Comparison of ENCODE assay signal across 9 mouse cellular contexts in the genomic region with DNA sequence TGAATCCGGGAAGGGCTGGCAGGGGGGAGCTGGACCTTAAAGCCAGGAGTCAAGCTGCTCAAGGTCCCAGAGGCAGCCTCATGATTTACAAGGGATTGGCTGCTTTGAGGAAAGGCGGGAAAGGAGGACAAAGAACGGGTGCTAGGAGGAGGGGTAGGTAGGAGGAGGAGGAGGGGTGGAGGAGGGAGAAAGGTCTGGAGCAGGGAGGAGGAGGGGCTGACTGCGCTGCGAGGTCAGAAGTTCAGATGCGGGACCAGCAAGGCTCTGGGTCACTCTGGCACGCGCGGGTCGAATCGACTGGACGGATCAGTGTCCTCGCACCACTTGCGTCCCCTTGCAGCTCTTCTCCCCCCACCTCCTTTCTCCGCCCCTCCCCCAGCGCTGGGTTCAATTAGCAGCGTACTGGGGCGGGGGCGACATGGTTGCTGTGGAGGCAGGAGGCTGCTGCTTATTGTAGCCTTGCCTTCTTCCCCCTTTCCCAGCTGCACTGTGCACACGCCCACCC. TPM values are rescaled to one million over a fixed set of nuclear protein-coding genes. Genes with fewer than 3 reads are reported as not detected.
DNase-seq lines count a peak whose midpoint lies in the region; ATAC-seq and TF ChIP-seq lines count a peak whose summit lies in the region.
"Had no signal": no experiment of that assay in that cellular context is flagged by ENCODE, and none has a peak within 500 bp of the region (broad histone marks: within the 10 kb centered on the region; RNA-seq: fewer than 3 reads in every experiment).

No protein-coding gene starts in this region.

- TF ChIP-seq EP300 in heart, postnatal 0 days (IDR thresholded peaks at IDR 0.05; ENCODE audit: low read depth) = no peak
- no peak for TF ChIP-seq EP300 in heart, adult 2 months (IDR thresholded peaks at IDR 0.05; ENCODE audit: insufficient read depth, low read depth, low read length)

- intact Hi-C loops in heart, adult 2 months (cut with DNase I) = no loop called here

- DNase-seq in heart, postnatal 0 days (ENCODE audit: low spot score) = no peak
- DNase-seq in heart, adult 2 months = no peak
- peak; percentile 67 for DNase-seq in kidney, postnatal 14 days
- DNase-seq in neural tube, embryonic 11.5 days (ENCODE audit: low spot score) = peak; percentile 88
- no peak for DNase-seq in spleen, adult 18-20 months
- DNase-seq in right cerebral cortex, postnatal 36 days (ENCODE audit: low spot score in 2 of 2) = no peak
- DNase-seq in heart, adult 9 months (ENCODE audit: low spot score in 2 of 2) = no peak

- peak overlapping the region; percentile 22 for H3K4me3 ChIP-seq in heart, postnatal 0 days (ENCODE audit: low read depth, low read length)
- no peak overlapping the region for H3K4me3 ChIP-seq in heart, adult 2 months
- peak overlapping the region; percentile 34 for H3K4me3 ChIP-seq in forebrain, embryonic 13.5 days
- peak overlapping the region; percentile 12; the same call in 1 of the 2 replicates for H3K4me3 ChIP-seq in neural tube, embryonic 11.5 days (ENCODE audit: low read depth, low read length)

- peak overlapping the region; percentile 29 for H3K9ac ChIP-seq in heart, postnatal 0 days (replicated peaks; ENCODE audit: low read depth, low read length)
- no peak overlapping the region for H3K9ac ChIP-seq in heart, adult 2 months (ENCODE audit: low read depth, low read length)
- H3K9ac ChIP-seq in forebrain, embryonic 13.5 days = peak overlapping the region; percentile 69
- H3K9ac ChIP-seq in neural tube, embryonic 11.5 days (ENCODE audit: low read length) = peak overlapping the region; percentile 83

- no peak for TF ChIP-seq POLR2A in heart, adult 2 months (IDR thresholded peaks at IDR 0.05; ENCODE audit: insufficient read depth, low read depth, low read length)

- no peak for TF ChIP-seq CTCF in heart, postnatal 0 days (IDR thresholded peaks at IDR 0.05; ENCODE audit: low read depth)
- TF ChIP-seq CTCF in heart, adult 2 months (IDR thresholded peaks at IDR 0.05) = no peak

- H3K27ac ChIP-seq in heart, postnatal 0 days (ENCODE audit: low read depth) = no peak overlapping the region
- H3K27ac ChIP-seq in heart, adult 2 months = no peak overlapping the region
- H3K27ac ChIP-seq in forebrain, embryonic 13.5 days = peak overlapping the region; percentile 74
- peak overlapping the region; percentile 93 for H3K27ac ChIP-seq in neural tube, embryonic 11.5 days (ENCODE audit: low read depth, low read length)

- whole genome bisulfite sequencing in heart, postnatal 0 days = 3% methylated on average over 19 of the region's 20 CpGs
- 12% methylated on average over 18 of the region's 20 CpGs for WGBS in heart, adult 2 months
- WGBS in forebrain, embryonic 13.5 days = under 1% methylated on average over 20 of the region's 20 CpGs
- 2% methylated on average over 19 of the region's 20 CpGs for WGBS in neural tube, embryonic 11.5 days

- H3K79me2 ChIP-seq in heart, adult 2 months (replicated peaks; ENCODE audit: control insufficient read depth, insufficient read depth, low read length) = no peaks in the 10 kb centered on the region

- no peaks in the 10 kb centered on the region for H3K36me3 ChIP-seq in heart, postnatal 0 days (replicated peaks; ENCODE audit: control insufficient read depth, insufficient read depth, low read length)
- H3K36me3 ChIP-seq in heart, adult 2 months (ENCODE audit: control insufficient read depth, insufficient read depth, low read length) = no peaks in the 10 kb centered on the region
- H3K36me3 ChIP-seq in forebrain, embryonic 13.5 days (ENCODE audit: poor library complexity, severe bottlenecking) = no peaks in the 10 kb centered on the region
- H3K36me3 ChIP-seq in neural tube, embryonic 11.5 days (ENCODE audit: control insufficient read depth, insufficient read depth, low read length) = no peaks in the 10 kb centered on the region

- no peak for ATAC-seq in heart, postnatal 0 days (ENCODE audit: insufficient read depth, low read depth)
- peak; percentile 73 for ATAC-seq in forebrain, embryonic 13.5 days
- peak; percentile 81 for ATAC-seq in neural tube, embryonic 11.5 days (ENCODE audit: insufficient read depth, low FRiP score, low TSS enrichment)

- no peaks in the 10 kb centered on the region for H3K27me3 ChIP-seq in heart, postnatal 0 days (ENCODE audit: control insufficient read depth, insufficient read depth, low read length)
- no peaks in the 10 kb centered on the region for H3K27me3 ChIP-seq in heart, adult 2 months (ENCODE audit: control insufficient read depth, insufficient read depth, low read length)
- no peaks in the 10 kb centered on the region for H3K27me3 ChIP-seq in forebrain, embryonic 13.5 days
- H3K27me3 ChIP-seq in neural tube, embryonic 11.5 days (ENCODE audit: control insufficient read depth, insufficient read depth, low read length) = no peaks in the 10 kb centered on the region

- H3K4me2 ChIP-seq in heart, postnatal 0 days (ENCODE audit: low read depth, low read length) = peak overlapping the region; percentile 55
- peak overlapping the region; percentile 64 for H3K4me2 ChIP-seq in forebrain, embryonic 13.5 days
- peak overlapping the region; percentile 42 for H3K4me2 ChIP-seq in neural tube, embryonic 11.5 days (ENCODE audit: low read depth)

- H3K9me3 ChIP-seq in heart, postnatal 0 days (replicated peaks; ENCODE audit: control insufficient read depth, low read length) = no peaks in the 10 kb centered on the region
- no peaks in the 10 kb centered on the region for H3K9me3 ChIP-seq in forebrain, embryonic 13.5 days (replicated peaks)
- no peaks in the 10 kb centered on the region for H3K9me3 ChIP-seq in neural tube, embryonic 11.5 days (ENCODE audit: control insufficient read depth, low read length)

- H3K4me1 ChIP-seq in heart, postnatal 0 days (ENCODE audit: control insufficient read depth, insufficient read depth) = peaks cover 30% of the 10 kb centered on the region
- peaks cover 13% of the 10 kb centered on the region for H3K4me1 ChIP-seq in heart, adult 2 months (ENCODE audit: control insufficient read depth, insufficient read depth, low read length)
- H3K4me1 ChIP-seq in forebrain, embryonic 13.5 days = peaks cover 52% of the 10 kb centered on the region
- H3K4me1 ChIP-seq in neural tube, embryonic 11.5 days (ENCODE audit: control insufficient read depth, insufficient read depth, low read length) = peaks cover 29% of the 10 kb centered on the region

RNA-seq across cellular contexts. Expression of a gene that starts 7.0 kb away (rescaled TPM):
- total RNA-seq in heart, postnatal 0 days (2014; rRNA removed; ENCODE audit: low replicate concordance) = 322 and 503 TPM in 2 replicates
- polyA plus RNA-seq in heart, postnatal 0 days (2015; fragmentation: Nextera tagmentation; extraction: Ambion mirVana) = 45.9 and 49.5 TPM in 2 replicates
- 100 to 1,000 TPM; 123 to 127 TPM for total RNA-seq in heart, adult 2 months (2021)
- polyA plus RNA-seq in heart, adult 2 months (2012; rRNA removed) = 66.2 and 109 TPM in 2 replicates
- 58.6 and 68.8 TPM in 2 replicates for polyA plus RNA-seq in forebrain, embryonic 13.5 days (2015; fragmentation: Nextera tagmentation; extraction: Ambion mirVana)
- polyA plus RNA-seq in neural tube, embryonic 11.5 days (2014; fragmentation: Nextera tagmentation; extraction: Ambion mirVana) = 167 and 171 TPM in 2 replicates

RNA-seq across cellular contexts. Expression of a gene that starts 11.5 kb away (rescaled TPM):
- not detected in 2 replicates for total RNA-seq in heart, postnatal 0 days (2014; rRNA removed; ENCODE audit: low replicate concordance)
- polyA plus RNA-seq in heart, postnatal 0 days (2015; fragmentation: Nextera tagmentation; extraction: Ambion mirVana) = not detected in 2 replicates
- total RNA-seq in heart, adult 2 months (2021) = not detected
- 0.06 and 0.12 TPM in 2 replicates for polyA plus RNA-seq in heart, adult 2 months (2012; rRNA removed)
- polyA plus RNA-seq in forebrain, embryonic 13.5 days (2015; fragmentation: Nextera tagmentation; extraction: Ambion mirVana) = 0.05 and 0.11 TPM in 2 replicates
- not detected in 2 replicates for polyA plus RNA-seq in neural tube, embryonic 11.5 days (2014; fragmentation: Nextera tagmentation; extraction: Ambion mirVana)

RNA-seq across cellular contexts. Expression of a gene that starts 18.7 kb away (rescaled TPM):
- total RNA-seq in heart, postnatal 0 days (2014; rRNA removed; ENCODE audit: low replicate concordance) = 438 and 495 TPM in 2 replicates
- 202 and 205 TPM in 2 replicates for polyA plus RNA-seq in heart, postnatal 0 days (2015; fragmentation: Nextera tagmentation; extraction: Ambion mirVana)
- 10 to 100 TPM; 56.9 to 64.2 TPM for total RNA-seq in heart, adult 2 months (2021)
- polyA plus RNA-seq in heart, adult 2 months (2012; rRNA removed) = 54.1 and 68.3 TPM in 2 replicates
- 238 and 239 TPM in 2 replicates for polyA plus RNA-seq in forebrain, embryonic 13.5 days (2015; fragmentation: Nextera tagmentation; extraction: Ambion mirVana)
- polyA plus RNA-seq in neural tube, embryonic 11.5 days (2014; fragmentation: Nextera tagmentation; extraction: Ambion mirVana) = 298 and 301 TPM in 2 replicates

RNA-seq across cellular contexts. Expression of a gene that starts 26.6 kb away (rescaled TPM):
- total RNA-seq in heart, postnatal 0 days (2014; rRNA removed; ENCODE audit: low replicate concordance) = not detected in 2 replicates
- polyA plus RNA-seq in heart, postnatal 0 days (2015; fragmentation: Nextera tagmentation; extraction: Ambion mirVana) = not detected in 2 replicates
- not detected for total RNA-seq in heart, adult 2 months (2021)
- polyA plus RNA-seq in heart, adult 2 months (2012; rRNA removed) = not detected in 2 replicates
- polyA plus RNA-seq in forebrain, embryonic 13.5 days (2015; fragmentation: Nextera tagmentation; extraction: Ambion mirVana) = not detected in 2 replicates
- polyA plus RNA-seq in neural tube, embryonic 11.5 days (2014; fragmentation: Nextera tagmentation; extraction: Ambion mirVana) = not detected in 2 replicates
- total RNA-seq: left cerebral cortex, postnatal 10 days had no signal

RNA-seq across cellular contexts. Expression of a gene that starts 31.6 kb away (rescaled TPM):
- total RNA-seq in heart, postnatal 0 days (2014; rRNA removed; ENCODE audit: low replicate concordance) = 18.0 and 36.3 TPM in 2 replicates
- 26.9 and 29.1 TPM in 2 replicates for polyA plus RNA-seq in heart, postnatal 0 days (2015; fragmentation: Nextera tagmentation; extraction: Ambion mirVana)
- total RNA-seq in heart, adult 2 months (2021) = 10 to 100 TPM; 39.7 to 48.4 TPM
- polyA plus RNA-seq in heart, adult 2 months (2012; rRNA removed) = 35.5 and 44.8 TPM in 2 replicates
- polyA plus RNA-seq in forebrain, embryonic 13.5 days (2015; fragmentation: Nextera tagmentation; extraction: Ambion mirVana) = 64.6 and 80.8 TPM in 2 replicates
- polyA plus RNA-seq in neural tube, embryonic 11.5 days (2014; fragmentation: Nextera tagmentation; extraction: Ambion mirVana) = 246 and 268 TPM in 2 replicates

Comparison
In these comparisons a context has a peak if more than half of its experiments do, and no peak if none do; other contexts are left out.
1. DNase-seq: peak in kidney, postnatal 14 days (single experiment) and neural tube, embryonic 11.5 days (single experiment); none in heart, postnatal 0 days (single experiment), heart, adult 2 months (0 of 2), spleen, adult 18-20 months (0 of 2), right cerebral cortex, postnatal 36 days (0 of 2) and heart, adult 9 months (0 of 2).
2. H3K27ac ChIP-seq: peak in forebrain, embryonic 13.5 days (single experiment) and neural tube, embryonic 11.5 days (single experiment); none in heart, postnatal 0 days (single experiment) and heart, adult 2 months (single experiment).
3. Peak in every context shown above with its lines, with median percentiles within 50 percentile points of each other: H3K4me2 ChIP-seq.